Mouse (Mus musculus) small intestine, adult 2 months (tissue): ENCODE data around the gene Marveld3.

Source experiments
- CTCF ChIP-seq: fragments of 200-500 bp; IDR thresholded peaks from 2 replicates; pipeline ENCODE4 v1.5.1; 2012; ENCODE audit warnings: low read depth, mild to moderate bottlenecking, control low read depth, inconsistent platforms, low read length, moderate library complexity, mixed read lengths; ENCODE audit not compliant: insufficient replicate concordance, insufficient read length; ENCODE audit errors: extremely low read depth
- POLR2A ChIP-seq: fragments of 200-500 bp; IDR thresholded peaks from 2 replicates; pipeline ENCODE4 v1.6.1; 2012; ENCODE audit warnings: low read depth, mild to moderate bottlenecking, control low read depth, inconsistent platforms, low read length, moderate library complexity

GRCm38 (mm10) chr8:109954486-109954948 is 7.5 kb downstream of the Marveld3 start:
- TF ChIP-seq CTCF (no peak), POLR2A (no peak)
